Mouse (Mus musculus) lung, adult 10 weeks (tissue): ENCODE results near the gene Kbtbd7. TPM values are rescaled to one million over a fixed set of nuclear protein-coding genes. Genes with fewer than 3 reads are reported as not detected.

ENCODE experiments used
- polyA plus RNA-seq: library from polyadenylated mRNA; stranded (reverse); fragments of 350-450 nt; fragmentation: Illumina TruSeq; extraction: RNeasy Lipid Tissue Mini Kit (QIAGEN cat#74804); gene quantifications from one replicate; pipeline ENCODE4 v1.2.3, GENCODE M21; 2014; ENCODE audit warnings: low read depth, low replicate concordance; ENCODE audit not compliant: insufficient read depth

Kbtbd7 gene
- 5.2 TPM for polyA plus RNA-seq

DNA sequence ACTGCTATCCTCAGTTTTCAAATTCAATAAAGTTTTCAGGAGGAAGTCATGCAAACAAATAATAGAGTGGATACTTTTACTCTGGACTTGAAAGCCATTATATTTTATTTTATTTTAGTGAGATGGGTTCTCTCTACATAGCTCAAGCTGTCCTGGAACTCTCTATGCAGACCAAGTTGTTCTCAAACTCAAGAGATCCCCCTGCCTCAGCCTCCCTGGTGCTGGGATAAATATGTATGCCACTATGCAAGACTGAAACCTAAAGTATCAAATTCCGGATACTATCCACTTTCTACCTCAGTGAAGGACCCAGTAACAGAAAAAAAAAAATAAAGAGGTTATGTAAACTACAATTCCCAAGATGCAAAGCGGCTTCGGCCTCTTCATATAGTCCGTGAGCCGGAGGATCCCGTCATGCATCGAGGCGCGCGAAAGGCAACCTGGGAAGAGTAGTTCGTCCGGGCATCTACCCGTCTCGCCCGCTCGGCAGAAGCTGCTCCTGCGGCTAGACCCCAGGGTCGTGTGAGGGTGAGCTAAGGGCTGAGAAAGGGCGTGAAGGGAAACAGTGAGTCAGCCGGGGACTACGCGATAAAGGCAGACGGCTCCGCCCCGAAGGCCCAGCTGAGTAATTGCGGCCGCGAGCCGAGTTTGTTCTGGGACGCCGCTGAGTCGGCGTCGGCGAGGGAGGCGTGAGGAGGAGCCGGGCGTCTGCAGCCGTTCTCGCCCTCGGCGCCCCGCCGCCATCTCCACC, at the start of gene Kbtbd7:
TSS of gene Kbtbd7 (plus strand) at position 533 of the 751 bp plus-strand sequence.

DNA sequence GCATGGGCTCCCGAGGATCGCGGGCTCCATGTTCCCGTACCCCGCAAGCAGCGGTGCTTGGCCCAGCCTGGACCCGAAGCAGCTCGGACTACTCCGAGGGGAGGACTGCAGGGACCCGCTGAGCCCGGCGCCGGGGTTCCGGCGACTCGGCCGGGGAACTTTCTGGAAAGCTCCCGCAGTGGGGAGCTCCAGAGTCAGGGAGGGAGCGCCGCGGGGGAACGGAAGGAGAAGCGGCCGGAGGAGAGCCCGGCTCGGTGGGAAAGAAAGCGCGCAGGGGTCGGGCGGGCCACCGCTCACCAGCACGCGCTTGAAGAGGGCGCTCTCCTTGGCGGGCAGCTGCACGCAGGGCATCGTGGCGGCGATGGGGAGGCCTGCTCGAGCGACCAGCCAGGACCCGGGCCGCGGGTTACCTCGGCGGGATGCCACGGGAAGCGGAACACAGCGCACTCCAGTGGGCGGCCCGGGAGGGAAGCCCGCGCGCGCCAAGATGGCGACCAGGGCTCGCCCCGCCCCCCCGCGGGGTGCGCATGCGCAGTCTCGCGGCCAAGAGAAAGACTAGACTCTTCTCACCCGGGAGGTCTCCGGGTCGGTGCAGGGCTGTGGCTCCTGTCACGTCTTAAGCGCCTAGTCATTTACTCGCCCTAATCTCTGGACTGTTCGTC, 35.9 kb upstream of the Kbtbd7 start, which contains the start of gene Naa16:
TSS of gene Naa16 (minus strand) at position 514 of the 662 bp plus-strand sequence.

DNA sequence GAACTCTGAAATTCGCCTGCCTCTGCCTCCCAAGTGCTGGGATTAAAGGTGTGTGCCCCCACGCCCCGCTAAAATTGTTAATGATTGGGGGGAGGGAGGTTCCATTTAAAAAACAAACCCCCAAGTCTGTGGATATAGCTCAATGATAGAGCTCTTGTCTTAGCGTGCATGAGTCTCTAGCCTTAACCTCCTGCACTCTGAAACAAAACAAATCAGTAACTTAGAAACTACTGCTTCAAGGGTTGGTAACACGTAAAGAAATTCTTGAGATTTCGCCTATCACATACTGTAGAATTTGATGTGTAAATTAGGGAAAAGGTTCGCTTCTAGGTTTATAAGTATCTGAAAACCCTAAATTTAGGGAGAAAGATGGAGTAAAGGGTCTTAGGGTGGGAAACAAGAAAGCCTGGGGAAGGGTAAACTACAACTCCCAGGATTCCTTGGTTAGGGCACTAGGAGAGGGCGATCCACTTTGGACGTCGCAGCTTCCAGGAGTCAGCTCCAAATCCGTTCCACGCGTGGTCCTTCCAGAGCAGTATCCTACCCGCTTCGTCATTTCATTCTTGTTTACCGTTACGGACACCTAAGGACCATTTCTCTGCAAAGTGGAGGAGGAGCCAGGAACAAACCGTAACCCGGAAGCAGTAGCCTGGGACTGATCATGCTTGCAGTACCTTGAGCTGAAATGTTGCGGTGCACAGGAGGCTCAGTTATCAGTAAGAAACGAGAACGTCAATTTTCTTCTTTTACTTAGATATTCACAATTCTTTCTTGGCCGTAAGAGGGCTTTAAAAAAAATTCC, 28.8 kb upstream of the Kbtbd7 start, which contains the start of gene Mtrf1:
TSS of gene Mtrf1 (plus strand) at position 452 of the 802 bp plus-strand sequence.

DNA sequence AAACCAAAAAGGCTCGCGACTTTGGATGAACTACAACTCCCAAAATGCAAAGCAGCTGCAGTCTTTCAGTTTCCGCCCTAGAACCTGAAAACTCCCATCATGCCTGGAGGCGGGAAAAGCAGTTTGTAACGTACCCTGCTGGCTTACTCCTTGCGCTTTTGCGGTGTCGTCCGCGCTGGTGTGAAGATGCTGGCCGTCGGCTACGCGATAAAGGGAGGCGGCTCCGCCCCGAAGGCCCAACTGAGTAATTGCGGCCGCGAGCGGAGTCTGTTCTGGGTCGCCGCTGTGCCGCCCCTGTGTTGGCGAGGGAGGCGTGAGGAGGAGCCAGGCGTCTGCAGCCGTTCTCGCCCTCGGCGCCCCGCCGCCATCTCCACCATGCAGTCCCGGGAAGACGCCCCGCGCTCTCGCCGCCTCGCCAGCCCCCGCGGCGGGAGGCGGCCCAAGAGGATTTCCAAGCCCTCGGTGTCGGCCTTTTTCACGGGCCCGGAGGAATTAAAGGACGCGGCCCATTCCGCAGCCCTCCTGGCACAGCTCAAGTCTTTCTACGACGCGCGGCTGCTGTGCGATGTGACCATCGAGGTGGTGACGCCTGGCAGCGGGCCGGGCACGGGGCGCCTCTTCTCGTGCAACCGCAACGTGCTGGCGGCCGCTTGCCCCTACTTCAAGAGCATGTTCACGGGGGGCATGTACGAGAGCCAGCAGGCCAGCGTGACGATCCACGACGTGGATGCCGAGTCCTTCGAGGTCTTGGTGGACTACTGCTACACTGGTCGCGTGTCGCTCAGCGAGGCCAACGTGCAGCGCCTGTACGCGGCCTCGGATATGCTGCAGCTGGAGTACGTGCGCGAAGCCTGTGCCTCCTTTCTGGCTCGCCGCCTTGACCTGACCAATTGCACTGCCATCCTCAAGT, 25.6 kb downstream of the Kbtbd7 start, which contains the start of gene Kbtbd6:
TSS of gene Kbtbd6 (plus strand) at position 155 of the 910 bp plus-strand sequence.

Other genes starting within 250 kb of the Kbtbd7 start
- gene Zfp957, start 179.1 kb upstream of the Kbtbd7 start, polyA plus RNA-seq: not detected
- 212 TPM for gene Rgcc, start 124.9 kb upstream of the Kbtbd7 start, polyA plus RNA-seq
- gene Naa16, start 35.7 kb upstream of the Kbtbd7 start, polyA plus RNA-seq: 14.7 TPM
- 4.5 TPM for gene Mtrf1, start 28.7 kb upstream of the Kbtbd7 start, polyA plus RNA-seq
- gene Kbtbd6, start 25.3 kb downstream of the Kbtbd7 start, polyA plus RNA-seq: 0.08 TPM
- gene Elf1, start 54.7 kb downstream of the Kbtbd7 start, polyA plus RNA-seq: 21.8 TPM
- 17.2 TPM for gene Wbp4, start 55.0 kb downstream of the Kbtbd7 start, polyA plus RNA-seq
- gene Sugt1, start 161.2 kb downstream of the Kbtbd7 start, polyA plus RNA-seq: 87.4 TPM
- gene Cnmd, start 235.7 kb downstream of the Kbtbd7 start, polyA plus RNA-seq: 0.55 TPM